Mouse (Mus musculus) urinary bladder, adult 2 months (tissue): ENCODE measurements around the gene Copz2. TPM values are rescaled to one million over a fixed set of nuclear protein-coding genes. Genes with fewer than 3 reads are reported as not detected.
"Not testable (repeated sequence)": the region's sequence is repeated elsewhere in the genome, so short reads cannot be mapped to it uniquely, and the experiment has no call there.

Experiments
- DNase-seq: peaks from one replicate; pipeline ENCODE4 v3.0.0; 2022; ENCODE audit warnings: low spot score
- polyA plus RNA-seq: library from polyadenylated mRNA; depleted of rRNA; stranded (reverse); fragments of >200 nt; gene quantifications from 2 replicates; pipeline ENCODE4 v1.2.3, GENCODE M21; 2012

Gene Copz2
- polyA plus RNA-seq, 1 experiment: 111 TPM

- DNase-seq: no peak
These were observed 20.8 kb upstream of the Copz2 start for GRCm38 (mm10) chr11:96828881-96829280.

GRCm38 (mm10) chr11:96829403-96829812, 20.3 kb upstream of the Copz2 start:
- peak; percentile 84 for DNase-seq

- DNase-seq: peak; percentile 92
These were observed 19.7 kb upstream of the Copz2 start, which contains the start of gene Nfe2l1 for GRCm38 (mm10) chr11:96829813-96830538. Gene Nfe2l1 (minus strand): TSS chr11:96829968.

- no peak for DNase-seq
These were observed 19.0 kb upstream of the Copz2 start for GRCm38 (mm10) chr11:96830539-96831216.

- no peak for DNase-seq
These were observed 18.2 kb upstream of the Copz2 start for GRCm38 (mm10) chr11:96831516-96831915.

- no peak for DNase-seq
These were observed 17.1 kb upstream of the Copz2 start for GRCm38 (mm10) chr11:96832541-96832940.

- DNase-seq: no peak
These were observed 16.7 kb upstream of the Copz2 start for GRCm38 (mm10) chr11:96832973-96833372.

GRCm38 (mm10) chr11:96834127-96834526, 15.5 kb upstream of the Copz2 start:
- no peak for DNase-seq

GRCm38 (mm10) chr11:96837298-96837697, 12.4 kb upstream of the Copz2 start:
- no peak for DNase-seq

- DNase-seq: no peak
These were observed 11.3 kb upstream of the Copz2 start for GRCm38 (mm10) chr11:96838341-96838740.

- no peak for DNase-seq
These were observed 10.2 kb upstream of the Copz2 start for GRCm38 (mm10) chr11:96839428-96839827.

GRCm38 (mm10) chr11:96839877-96840276, 9.8 kb upstream of the Copz2 start:
- DNase-seq: no peak

- DNase-seq: no peak
These were observed 9.4 kb upstream of the Copz2 start for GRCm38 (mm10) chr11:96840290-96840689.

GRCm38 (mm10) chr11:96843627-96844026, 6.0 kb upstream of the Copz2 start:
- no peak for DNase-seq

GRCm38 (mm10) chr11:96847240-96847639, 2.4 kb upstream of the Copz2 start:
- no peak for DNase-seq

- no peak for DNase-seq
These were observed 976 bp upstream of the Copz2 start for GRCm38 (mm10) chr11:96848694-96849093.

GRCm38 (mm10) chr11:96849145-96849544, 525 bp upstream of the Copz2 start:
- DNase-seq: not testable (repeated sequence)

- no peak for DNase-seq
These were observed 7.8 kb downstream of the Copz2 start for GRCm38 (mm10) chr11:96857446-96857845.

- no peak for DNase-seq
These were observed 10.0 kb downstream of the Copz2 start for GRCm38 (mm10) chr11:96859635-96860034.

GRCm38 (mm10) chr11:96860564-96860963, 10.9 kb downstream of the Copz2 start:
- DNase-seq: peak; percentile 61

- DNase-seq: no peak
These were observed 11.8 kb downstream of the Copz2 start for GRCm38 (mm10) chr11:96861446-96861845.

GRCm38 (mm10) chr11:96861878-96862289, 12.2 kb downstream of the Copz2 start:
- DNase-seq: peak; percentile 94

- DNase-seq: no peak
These were observed 12.9 kb downstream of the Copz2 start for GRCm38 (mm10) chr11:96862534-96862933.
